Mouse (Mus musculus): Measurements from ENCODE around the gene Gm44973. TPM values are rescaled to one million over a fixed set of nuclear protein-coding genes. Genes with fewer than 3 reads are reported as not detected.
A peak's percentile ranks its signal among the peaks of the same experiment; 100 is the strongest.
"Not testable (repeated sequence)": the region's sequence is repeated elsewhere in the genome, so short reads cannot be mapped to it uniquely, and the experiment has no call there.

Gene Gm44973
- polyA plus RNA-seq, 1 experiment from 2014 or later, result 1.0 TPM

GRCm38 (mm10) chr7:4996003-4996895, 19.0 kb upstream of the Gm44973 start, which contains the start of gene Zfp579:
Zfp579 (minus strand) TSS chr7:4996158.
- Histone ChIP-seq H3K9me3 (peaks cover 28% of the 10 kb centered on the region), H3K36me3 (replicated peaks) (peaks cover 34% of the 10 kb centered on the region), H3K4me1 (peaks cover 38% of the 10 kb centered on the region), H3K4me3 (peak within 1 kb of the TSS; percentile 82), H3K27ac (peak within 1 kb of the TSS; percentile 90), H3K27me3 (ENCODE audit: poor library complexity, severe bottlenecking) (peaks cover 36% of the 10 kb centered on the region)
- DNase-seq (ENCODE audit: extremely low spot score, low spot score), result peak; percentile 94
- 6% methylated on average over 23 of the region's 26 CpGs for WGBS

DNA sequence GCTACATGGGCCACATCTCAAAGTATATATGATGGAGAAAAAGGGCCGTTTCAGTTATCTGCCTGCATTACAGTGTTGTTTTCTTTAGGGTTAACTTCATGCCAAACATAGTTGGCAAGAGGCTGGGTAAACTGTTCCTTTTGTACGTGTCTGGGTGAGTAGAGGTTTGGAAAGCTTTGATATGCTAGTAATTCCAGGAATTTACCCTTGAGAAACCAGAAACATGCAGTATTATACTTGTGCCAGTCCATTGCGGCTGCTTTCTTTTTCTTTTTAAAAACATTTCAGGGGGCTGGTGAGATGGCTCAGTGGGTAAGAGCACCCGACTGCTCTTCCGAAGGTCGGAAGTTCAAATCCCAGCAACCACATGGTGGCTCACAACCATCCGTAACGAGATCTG, 18.4 kb upstream of the Gm44973 start:
- Histone ChIP-seq H3K9me3 (peaks cover 27% of the 10 kb centered on the region), H3K36me3 (replicated peaks) (peaks cover 27% of the 10 kb centered on the region), H3K27me3 (ENCODE audit: poor library complexity, severe bottlenecking) (peaks cover 36% of the 10 kb centered on the region), H3K4me3 (peak overlapping the region; percentile 82), H3K27ac (peak overlapping the region; percentile 90), H3K4me1 (peaks cover 38% of the 10 kb centered on the region)
- WGBS, result 69% methylated on average over 8 of the region's 8 CpGs
- DNase-seq (ENCODE audit: extremely low spot score, low spot score), result no peak

GRCm38 (mm10) chr7:4999876-5000275, 15.4 kb upstream of the Gm44973 start:
- peaks cover 7% of the 10 kb centered on the region for H3K27me3 ChIP-seq (ENCODE audit: poor library complexity, severe bottlenecking)
- no peak overlapping the region for H3K4me3 ChIP-seq
- no peak for DNase-seq (ENCODE audit: extremely low spot score, low spot score)
- WGBS, result 52% methylated on average over 2 of the region's 2 CpGs
- no peaks in the 10 kb centered on the region for H3K36me3 ChIP-seq (replicated peaks)
- peaks cover 10% of the 10 kb centered on the region for H3K9me3 ChIP-seq
- peaks cover 19% of the 10 kb centered on the region for H3K4me1 ChIP-seq
- no peak overlapping the region for H3K27ac ChIP-seq

GRCm38 (mm10) chr7:5002876-5003275, 12.4 kb upstream of the Gm44973 start:
- H3K4me1 ChIP-seq; H3K4me3 ChIP-seq; H3K27me3 ChIP-seq (ENCODE audit: poor library complexity, severe bottlenecking); DNase-seq (ENCODE audit: extremely low spot score, low spot score); H3K27ac ChIP-seq: not testable (repeated sequence)
- 80% methylated on average over 8 of the region's 8 CpGs for WGBS
- H3K36me3 ChIP-seq (replicated peaks), result peaks cover 24% of the 10 kb centered on the region
- H3K9me3 ChIP-seq, result peaks cover 10% of the 10 kb centered on the region; the same call in 1 of the 2 replicates

DNA sequence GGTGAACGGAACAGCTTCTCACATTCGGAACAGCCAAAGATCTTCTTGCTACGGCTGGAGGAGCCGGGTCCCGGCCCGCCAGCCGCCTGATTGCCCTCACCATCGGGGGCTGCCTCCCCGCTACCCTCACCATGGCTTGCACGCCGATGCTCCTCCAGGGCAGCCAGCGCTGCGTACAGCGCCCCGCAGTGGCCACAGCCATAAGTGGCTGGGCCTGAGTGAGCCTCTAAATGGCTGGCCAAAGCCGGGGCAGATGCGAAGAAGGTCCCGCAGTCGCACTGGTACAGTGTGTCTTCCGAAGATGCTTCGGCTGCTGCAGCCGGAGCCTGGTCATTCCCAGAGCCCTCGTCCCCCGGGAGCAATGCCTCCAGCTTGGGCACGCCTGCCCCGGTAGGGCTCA, 7.1 kb upstream of the Gm44973 start:
- no peak for DNase-seq (ENCODE audit: extremely low spot score, low spot score)
- Histone ChIP-seq H3K4me3 (no peak overlapping the region), H3K27ac (no peak overlapping the region), H3K4me1 (peaks cover 4% of the 10 kb centered on the region), H3K9me3 (peaks cover 18% of the 10 kb centered on the region), H3K36me3 (replicated peaks) (peaks cover 78% of the 10 kb centered on the region), H3K27me3 (ENCODE audit: poor library complexity, severe bottlenecking) (no peaks in the 10 kb centered on the region)
- WGBS, result 97% methylated on average over 26 of the region's 26 CpGs

DNA sequence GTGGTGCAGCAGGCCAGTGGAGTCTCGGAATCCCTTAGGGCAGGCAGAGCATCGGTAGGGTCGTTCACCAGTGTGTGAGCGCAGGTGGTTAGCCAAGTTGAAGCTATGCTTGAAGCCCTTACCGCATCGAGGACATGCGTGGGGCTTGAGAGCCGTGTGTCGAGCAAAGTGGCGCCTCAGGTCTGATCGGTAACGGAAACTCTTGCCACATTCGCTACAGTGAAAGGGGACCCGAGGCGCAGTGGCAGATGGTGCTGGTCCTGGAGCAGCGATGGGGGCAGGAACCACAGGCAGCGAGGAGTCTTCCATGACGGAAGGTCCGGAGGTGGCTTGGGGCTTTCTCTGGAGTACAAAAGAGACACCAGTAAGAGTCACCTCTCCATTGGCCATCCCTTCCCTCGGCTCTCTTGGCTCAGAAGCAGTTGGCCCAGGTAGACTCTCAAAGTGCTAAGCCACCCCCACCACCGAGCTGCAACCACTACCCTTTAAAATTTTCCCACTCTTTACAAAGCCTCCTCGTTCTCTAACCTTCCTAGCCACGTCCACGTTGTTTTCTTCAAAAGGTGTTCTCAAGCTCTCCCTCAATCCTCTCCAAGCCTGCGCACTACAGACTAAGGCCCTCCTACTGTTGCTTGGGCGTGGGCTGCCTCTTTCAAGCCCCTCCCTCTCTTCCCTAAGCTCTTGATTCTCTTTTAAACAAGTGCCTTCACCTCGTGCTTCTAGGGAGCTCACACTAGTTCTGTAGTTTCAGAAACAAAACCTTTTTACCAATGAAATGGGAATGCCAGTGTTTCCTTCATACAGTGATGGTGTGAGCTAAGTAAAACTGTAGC, 2.4 kb upstream of the Gm44973 start:
- Histone ChIP-seq H3K9me3 (peaks cover 27% of the 10 kb centered on the region), H3K27ac (0 out of 2 replicates have a peak overlapping the region, but pooled peaks have one; percentile 15), H3K27me3 (ENCODE audit: poor library complexity, severe bottlenecking) (no peaks in the 10 kb centered on the region), H3K4me1 (peaks cover 18% of the 10 kb centered on the region), H3K4me3 (peak overlapping the region; percentile 73), H3K36me3 (replicated peaks) (peaks cover 64% of the 10 kb centered on the region)
- DNase-seq (ENCODE audit: extremely low spot score, low spot score), result no peak
- WGBS, result 91% methylated on average over 27 of the region's 27 CpGs

- H3K36me3 ChIP-seq (replicated peaks), result peaks cover 53% of the 10 kb centered on the region
- no peaks in the 10 kb centered on the region for H3K27me3 ChIP-seq (ENCODE audit: poor library complexity, severe bottlenecking)
- peaks cover 22% of the 10 kb centered on the region for H3K4me1 ChIP-seq
- WGBS, result under 1% methylated on average over 42 of the region's 42 CpGs
- H3K9me3 ChIP-seq, result peaks cover 16% of the 10 kb centered on the region; the same call in 1 of the 2 replicates
- peak within 1 kb of the TSS; percentile 96 for H3K27ac ChIP-seq
- H3K4me3 ChIP-seq, result peak within 1 kb of the TSS; percentile 73
- peak; percentile 96 for DNase-seq (ENCODE audit: extremely low spot score, low spot score)
Observed at GRCm38 (mm10) chr7:5014251-5015117, 812 bp upstream of the Gm44973 start, which contains the start of the genes Zfp524 and Fiz1. Zfp524 (plus strand) TSS chr7:5014415. Fiz1 (minus strand) TSS chr7:5014697.

GRCm38 (mm10) chr7:5016057-5016456, 761 bp downstream of the Gm44973 start:
- WGBS, result 74% methylated on average over 3 of the region's 3 CpGs
- H3K27me3 ChIP-seq (ENCODE audit: poor library complexity, severe bottlenecking), result no peaks in the 10 kb centered on the region
- H3K9me3 ChIP-seq, result peaks cover 16% of the 10 kb centered on the region; the same call in 1 of the 2 replicates

GRCm38 (mm10) chr7:5016920-5017319, 1.6 kb downstream of the Gm44973 start:
- 97% methylated on average over 2 of the region's 2 CpGs for WGBS
- DNase-seq (ENCODE audit: extremely low spot score, low spot score), result no peak
- no peak overlapping the region for H3K27ac ChIP-seq
- peaks cover 37% of the 10 kb centered on the region for H3K4me1 ChIP-seq
- no peak overlapping the region for H3K4me3 ChIP-seq
- H3K27me3 ChIP-seq (ENCODE audit: poor library complexity, severe bottlenecking), result no peaks in the 10 kb centered on the region
- peaks cover 16% of the 10 kb centered on the region; the same call in 1 of the 2 replicates for H3K9me3 ChIP-seq
- peaks cover 32% of the 10 kb centered on the region for H3K36me3 ChIP-seq (replicated peaks)

More at GRCm38 (mm10) chr7:5016057-5016456, 761 bp downstream of the Gm44973 start:
- Histone ChIP-seq H3K4me1 (peaks cover 28% of the 10 kb centered on the region), H3K4me3 (peak overlapping the region; percentile 73), H3K27ac (peak overlapping the region; percentile 96), H3K36me3 (replicated peaks) (peaks cover 37% of the 10 kb centered on the region)
- DNase-seq (ENCODE audit: extremely low spot score, low spot score), result no peak

DNA sequence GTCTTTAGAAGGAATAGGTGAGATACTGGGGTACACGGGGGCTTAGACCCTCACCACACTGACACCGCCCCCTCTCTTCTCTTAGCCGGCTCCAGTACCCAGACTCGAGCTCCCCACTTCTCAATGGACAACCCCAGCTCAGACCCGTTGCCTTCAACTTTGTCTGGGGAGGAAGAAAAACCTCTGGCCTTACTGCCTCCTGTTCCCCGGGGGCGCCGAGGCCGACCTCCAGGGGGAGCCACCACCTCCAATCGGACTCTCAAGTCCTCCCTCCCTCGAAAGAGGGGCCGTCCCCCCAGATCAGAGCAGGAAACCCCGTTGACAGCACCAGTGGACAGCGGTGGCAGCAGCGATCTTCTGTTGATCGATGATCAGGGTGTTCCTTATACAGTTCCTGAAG, 2.1 kb downstream of the Gm44973 start:
- H3K9me3 ChIP-seq, result peaks cover 16% of the 10 kb centered on the region; the same call in 1 of the 2 replicates
- WGBS, result 91% methylated on average over 16 of the region's 16 CpGs
- H3K27me3 ChIP-seq (ENCODE audit: poor library complexity, severe bottlenecking), result no peaks in the 10 kb centered on the region
- DNase-seq (ENCODE audit: extremely low spot score, low spot score), result no peak
- peaks cover 32% of the 10 kb centered on the region for H3K36me3 ChIP-seq (replicated peaks)
- no peak overlapping the region for H3K27ac ChIP-seq
- H3K4me1 ChIP-seq, result peaks cover 41% of the 10 kb centered on the region
- H3K4me3 ChIP-seq, result no peak overlapping the region

DNA sequence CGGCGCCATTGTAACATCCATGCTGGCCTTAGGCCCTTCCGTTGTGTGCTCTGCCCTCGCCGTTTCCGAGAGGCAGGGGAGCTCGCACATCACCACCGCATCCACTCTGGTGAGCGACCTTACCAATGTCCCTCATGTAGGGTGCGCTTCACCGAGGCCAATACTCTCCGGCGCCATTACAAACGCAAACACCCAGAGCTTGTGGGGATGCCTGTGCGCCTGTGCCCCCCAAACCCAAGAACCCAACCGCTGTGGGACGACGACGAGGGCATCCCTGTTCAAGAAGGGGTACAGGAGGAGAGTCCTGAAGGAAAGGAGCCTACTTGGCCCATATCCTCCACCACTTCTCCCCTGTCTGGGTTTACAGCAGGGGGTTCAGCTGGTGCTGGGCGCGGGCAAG, 2.6 kb downstream of the Gm44973 start:
- Histone ChIP-seq H3K36me3 (replicated peaks) (peaks cover 32% of the 10 kb centered on the region), H3K27ac (no peak overlapping the region), H3K27me3 (ENCODE audit: poor library complexity, severe bottlenecking) (no peaks in the 10 kb centered on the region), H3K4me3 (no peak overlapping the region), H3K9me3 (peaks cover 16% of the 10 kb centered on the region; the same call in 1 of the 2 replicates), H3K4me1 (peaks cover 41% of the 10 kb centered on the region)
- no peak for DNase-seq (ENCODE audit: extremely low spot score, low spot score)
- whole genome bisulfite sequencing, result 95% methylated on average over 21 of the region's 21 CpGs

DNA sequence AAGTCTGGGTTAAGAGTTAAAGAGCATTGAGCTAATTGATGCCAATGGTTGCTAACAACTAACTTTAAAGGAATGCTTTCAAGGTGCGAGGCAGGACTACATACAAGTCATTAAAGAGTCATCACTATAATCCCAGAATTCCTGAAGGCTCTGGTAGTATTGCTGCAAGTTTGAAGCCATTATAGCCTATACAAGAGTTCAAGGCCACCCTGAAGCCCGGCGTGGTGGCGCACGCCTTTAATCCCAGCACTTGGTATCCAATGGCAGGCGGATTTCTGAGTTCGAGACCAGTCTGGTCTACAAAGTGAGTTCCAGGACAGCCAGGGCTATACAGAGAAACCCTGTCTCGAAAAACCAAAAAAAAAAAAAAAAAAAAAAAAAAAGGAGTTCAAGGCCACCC, 4.3 kb downstream of the Gm44973 start:
- Histone ChIP-seq H3K27ac (peak overlapping the region; percentile 98), H3K36me3 (replicated peaks) (peaks cover 46% of the 10 kb centered on the region), H3K9me3 (peaks cover 16% of the 10 kb centered on the region; the same call in 1 of the 2 replicates), H3K4me3 (peak overlapping the region; percentile 94), H3K4me1 (peaks cover 34% of the 10 kb centered on the region)
- H3K27me3 ChIP-seq (ENCODE audit: poor library complexity, severe bottlenecking); DNase-seq (ENCODE audit: extremely low spot score, low spot score): not testable (repeated sequence)
- 32% methylated on average over 8 of the region's 8 CpGs for WGBS

All from forebrain, embryonic 10.5 days (tissue).